Mouse (Mus musculus): Measurements from ENCODE around the gene Gm266. TPM values are rescaled to one million over a fixed set of nuclear protein-coding genes. Genes with fewer than 3 reads are reported as not detected.
A peak's percentile ranks its signal among the peaks of the same experiment; 100 is the strongest.

Gene Gm266
- polyA plus RNA-seq, 1 experiment from 2014 or later: 13.7 TPM

DNA sequence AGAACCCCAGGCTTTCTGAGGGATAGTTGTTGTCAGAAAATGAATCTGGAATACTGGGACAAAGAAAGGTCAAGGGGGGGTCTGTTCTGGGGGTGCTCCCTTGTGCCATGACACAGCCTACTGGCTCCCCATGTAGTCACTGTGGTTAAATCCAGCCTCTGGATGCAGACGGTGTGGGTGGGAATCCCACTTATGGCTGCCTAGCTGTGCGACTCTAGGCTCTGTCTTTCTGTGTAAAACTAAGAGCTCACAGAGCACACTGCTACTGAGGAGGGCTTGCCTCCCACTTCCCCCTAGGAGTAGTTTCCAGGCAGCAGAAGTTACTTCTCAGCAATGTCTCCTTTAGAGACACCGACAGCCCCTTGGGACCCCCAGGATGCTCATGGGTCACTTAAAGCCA is 49.5 kb downstream of the Gm266 start:
- Histone ChIP-seq H3K27me3 (ENCODE audit: low read depth, poor library complexity, severe bottlenecking) (peaks cover 99% of the 10 kb centered on the region), H3K36me3 (no peaks in the 10 kb centered on the region), H3K4me3 (no peak overlapping the region), H3K4me1 (peaks cover 33% of the 10 kb centered on the region), H3K9me3 (replicated peaks) (no peaks in the 10 kb centered on the region), H3K27ac (no peak overlapping the region)
- no peak for DNase-seq (ENCODE audit: low spot score)
- 86% methylated on average over 3 of the region's 3 CpGs for WGBS

DNA sequence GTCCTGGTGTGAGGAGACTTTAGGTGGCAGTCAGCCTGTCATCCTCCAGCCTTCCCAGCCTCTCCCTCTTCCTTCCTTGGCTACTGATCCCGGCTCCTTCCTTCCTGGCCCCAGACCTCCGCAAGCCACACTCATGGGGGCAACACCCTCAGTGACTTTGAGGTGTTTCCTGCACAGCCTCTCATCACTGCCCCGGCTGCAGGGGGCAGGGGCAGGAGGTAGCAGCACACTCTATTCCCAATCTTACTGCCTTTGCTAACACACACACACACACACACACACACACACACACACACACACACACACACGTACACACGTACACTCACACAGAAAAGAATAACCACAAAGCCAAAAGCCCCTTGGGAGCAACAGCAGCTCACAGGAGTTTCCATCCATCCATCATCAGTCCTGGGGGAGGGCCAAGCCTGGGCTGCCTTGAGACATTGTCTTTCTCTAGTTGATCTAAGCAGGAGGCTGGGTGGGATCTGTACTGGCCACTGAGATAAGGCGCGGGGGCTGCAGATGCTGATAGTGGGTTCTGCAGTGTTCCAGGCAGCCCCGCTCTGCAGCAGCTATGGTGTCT is 50.8 kb downstream of the Gm266 start:
- Histone ChIP-seq H3K36me3 (no peaks in the 10 kb centered on the region), H3K4me1 (peaks cover 46% of the 10 kb centered on the region), H3K27ac (peak overlapping the region; percentile 71; the same call in 1 of the 2 replicates), H3K9me3 (replicated peaks) (no peaks in the 10 kb centered on the region), H3K4me3 (no peak overlapping the region), H3K27me3 (ENCODE audit: low read depth, poor library complexity, severe bottlenecking) (peaks cover 99% of the 10 kb centered on the region)
- WGBS: 54% methylated on average over 8 of the region's 8 CpGs
- no peak for DNase-seq (ENCODE audit: low spot score)

Other genes starting within 250 kb of the Gm266 start
- 0.30 and 0.33 TPM in 2 replicates for gene Amn, start 214.7 kb downstream of the Gm266 start, polyA plus RNA-seq (2016; fragmentation: Nextera tagmentation; extraction: Ambion mirVana)
- gene Cdc42bpb, start 108.1 kb downstream of the Gm266 start, polyA plus RNA-seq (2016; fragmentation: Nextera tagmentation; extraction: Ambion mirVana): 30.4 and 32.0 TPM in 2 replicates
- not detected in 2 replicates for gene Lbhd2, start 79.0 kb downstream of the Gm266 start, polyA plus RNA-seq (2016; fragmentation: Nextera tagmentation; extraction: Ambion mirVana)
- gene Exoc3l4, start 68.8 kb downstream of the Gm266 start, polyA plus RNA-seq (2016; fragmentation: Nextera tagmentation; extraction: Ambion mirVana): 5.1 and 6.5 TPM in 2 replicates
- 4.3 and 6.0 TPM in 2 replicates for gene Tnfaip2, start 43.4 kb downstream of the Gm266 start, polyA plus RNA-seq (2016; fragmentation: Nextera tagmentation; extraction: Ambion mirVana)
- gene Eif5, start 52.2 kb upstream of the Gm266 start, polyA plus RNA-seq (2016; fragmentation: Nextera tagmentation; extraction: Ambion mirVana): 669 and 688 TPM in 2 replicates
- 47.4 and 50.6 TPM in 2 replicates for gene Mark3, start 88.7 kb upstream of the Gm266 start, polyA plus RNA-seq (2016; fragmentation: Nextera tagmentation; extraction: Ambion mirVana)
- gene Ckb, start 186.5 kb upstream of the Gm266 start, polyA plus RNA-seq (2016; fragmentation: Nextera tagmentation; extraction: Ambion mirVana): 46.5 and 55.9 TPM in 2 replicates
- gene Trmt61a, start 192.3 kb upstream of the Gm266 start, polyA plus RNA-seq (2016; fragmentation: Nextera tagmentation; extraction: Ambion mirVana): 18.2 and 21.0 TPM in 2 replicates
- 52.6 and 52.9 TPM in 2 replicates for gene Bag5, start 227.4 kb upstream of the Gm266 start, polyA plus RNA-seq (2016; fragmentation: Nextera tagmentation; extraction: Ambion mirVana)
- gene Apopt1, start 227.4 kb upstream of the Gm266 start, polyA plus RNA-seq (2016; fragmentation: Nextera tagmentation; extraction: Ambion mirVana): 57.4 and 64.8 TPM in 2 replicates

Measured in limb, embryonic 10.5 days (tissue).